Mouse (Mus musculus): ENCODE data around the gene Gpat3. TPM values are rescaled to one million over a fixed set of nuclear protein-coding genes. Genes with fewer than 3 reads are reported as not detected.

The Gpat3 gene
- total RNA-seq, 2 experiments from 2014 or later, result 0.58 to 1.0 TPM

GRCm38 (mm10) chr5:100911502-100912097, 66.1 kb downstream of the Gpat3 start:
- ATAC-seq (replicated peaks; ENCODE audit: low FRiP score, poor library complexity, severe bottlenecking), result no peak

GRCm38 (mm10) chr5:100912366-100912765, 66.9 kb downstream of the Gpat3 start:
- ATAC-seq (replicated peaks; ENCODE audit: low FRiP score, poor library complexity, severe bottlenecking), result no peak

- no peak for ATAC-seq (replicated peaks; ENCODE audit: low FRiP score, poor library complexity, severe bottlenecking)
These were observed 67.8 kb downstream of the Gpat3 start for GRCm38 (mm10) chr5:100913274-100913673.

- ATAC-seq (replicated peaks; ENCODE audit: low FRiP score, poor library complexity, severe bottlenecking), result no peak
These were observed 69.5 kb downstream of the Gpat3 start for GRCm38 (mm10) chr5:100914989-100915388.

GRCm38 (mm10) chr5:100915411-100915810, 69.9 kb downstream of the Gpat3 start:
- no peak for ATAC-seq (replicated peaks; ENCODE audit: low FRiP score, poor library complexity, severe bottlenecking)

- no peak for ATAC-seq (replicated peaks; ENCODE audit: low FRiP score, poor library complexity, severe bottlenecking)
These were observed 70.9 kb downstream of the Gpat3 start for GRCm38 (mm10) chr5:100916416-100916815.

GRCm38 (mm10) chr5:100917252-100917774, 71.8 kb downstream of the Gpat3 start:
- ATAC-seq (replicated peaks; ENCODE audit: low FRiP score, poor library complexity, severe bottlenecking), result no peak

- ATAC-seq (replicated peaks; ENCODE audit: low FRiP score, poor library complexity, severe bottlenecking), result no peak
These were observed 73.6 kb downstream of the Gpat3 start for GRCm38 (mm10) chr5:100919069-100919468.

GRCm38 (mm10) chr5:100929698-100930097, 84.2 kb downstream of the Gpat3 start:
- no peak for ATAC-seq (replicated peaks; ENCODE audit: low FRiP score, poor library complexity, severe bottlenecking)

- no peak for ATAC-seq (replicated peaks; ENCODE audit: low FRiP score, poor library complexity, severe bottlenecking)
These were observed 98.2 kb downstream of the Gpat3 start for GRCm38 (mm10) chr5:100943716-100944115.

- no peak for ATAC-seq (replicated peaks; ENCODE audit: low FRiP score, poor library complexity, severe bottlenecking)
These were observed 99.8 kb downstream of the Gpat3 start for GRCm38 (mm10) chr5:100945336-100945735.

Other genes starting within 250 kb of the Gpat3 start
- 3.5 and 6.1 TPM in 2 replicates for gene Coq2, start 170.6 kb upstream of the Gpat3 start, total RNA-seq (2015; ENCODE audit: low replicate concordance)
- 3.2 and 8.3 TPM in 2 replicates for gene Coq2, start 170.6 kb upstream of the Gpat3 start, total RNA-seq (2017; ENCODE audit: low replicate concordance)
- 3.8 and 5.0 TPM in 2 replicates for gene Hpse, start 126.0 kb upstream of the Gpat3 start, total RNA-seq (2015; ENCODE audit: low replicate concordance)
- gene Hpse, start 126.0 kb upstream of the Gpat3 start, total RNA-seq (2017; ENCODE audit: low replicate concordance), result 4.5 and 6.6 TPM in 2 replicates
- 9.0 and 34.6 TPM in 2 replicates for gene Helq, start 47.1 kb upstream of the Gpat3 start, total RNA-seq (2015; ENCODE audit: low replicate concordance)
- gene Helq, start 47.1 kb upstream of the Gpat3 start, total RNA-seq (2017; ENCODE audit: low replicate concordance), result 10.7 and 25.5 TPM in 2 replicates
- 15.8 and 24.9 TPM in 2 replicates for gene Mrps18c, start 47.1 kb upstream of the Gpat3 start, total RNA-seq (2015; ENCODE audit: low replicate concordance)
- gene Mrps18c, start 47.1 kb upstream of the Gpat3 start, total RNA-seq (2017; ENCODE audit: low replicate concordance), result 26.3 and 36.8 TPM in 2 replicates
- gene Abraxas1, start 24.7 kb upstream of the Gpat3 start, total RNA-seq (2015; ENCODE audit: low replicate concordance), result 1.3 and 3.1 TPM in 2 replicates
- 10.5 and 12.9 TPM in 2 replicates for gene Abraxas1, start 24.7 kb upstream of the Gpat3 start, total RNA-seq (2017; ENCODE audit: low replicate concordance)

Measured in erythroblast, adult 5-6 weeks (primary cell).